Mouse (Mus musculus): Measurements from ENCODE around the gene Opa1. TPM values are rescaled to one million over a fixed set of nuclear protein-coding genes. Genes with fewer than 3 reads are reported as not detected.

Gene Opa1
- polyA plus RNA-seq, 1 experiment, result 9.6 TPM

GRCm38 (mm10) chr16:29635780-29636179 is 56.6 kb downstream of the Opa1 start:
- Histone ChIP-seq H3K4me1 (ENCODE audit: control insufficient read depth, insufficient read depth, low read length) (no peaks in the 10 kb centered on the region), H3K4me3 (replicated peaks; ENCODE audit: extremely low read depth, low read depth, low read length) (no peak overlapping the region)
- 63% methylated on average over 4 of the region's 4 CpGs for WGBS
- no peak for DNase-seq
- TF ChIP-seq CTCF (IDR thresholded peaks at IDR 0.05; ENCODE audit: insufficient read depth, low read length) (no peak), POLR2A (IDR thresholded peaks at IDR 0.05; ENCODE audit: borderline replicate concordance, extremely low read depth, low read depth, low read length) (no peak)

- no peak for DNase-seq
- no peaks in the 10 kb centered on the region for H3K4me1 ChIP-seq (ENCODE audit: control insufficient read depth, insufficient read depth, low read length)
- no peak overlapping the region for H3K4me3 ChIP-seq (replicated peaks; ENCODE audit: extremely low read depth, low read depth, low read length)
- 68% methylated on average over 1 of the region's 1 CpGs for WGBS
- TF ChIP-seq POLR2A (IDR thresholded peaks at IDR 0.05; ENCODE audit: borderline replicate concordance, extremely low read depth, low read depth, low read length) (no peak), CTCF (IDR thresholded peaks at IDR 0.05; ENCODE audit: insufficient read depth, low read length) (no peak)
Measured at GRCm38 (mm10) chr16:29642376-29642775, 63.2 kb downstream of the Opa1 start.

GRCm38 (mm10) chr16:29644871-29645270 is 65.7 kb downstream of the Opa1 start:
- H3K4me1 ChIP-seq (ENCODE audit: control insufficient read depth, insufficient read depth, low read length), result no peaks in the 10 kb centered on the region
- TF ChIP-seq POLR2A (IDR thresholded peaks at IDR 0.05; ENCODE audit: borderline replicate concordance, extremely low read depth, low read depth, low read length), result no peak
- no peak for TF ChIP-seq CTCF (IDR thresholded peaks at IDR 0.05; ENCODE audit: insufficient read depth, low read length)
- no peak overlapping the region for H3K4me3 ChIP-seq (replicated peaks; ENCODE audit: extremely low read depth, low read depth, low read length)
- DNase-seq, result no peak
- WGBS, result 65% methylated on average over 3 of the region's 3 CpGs

GRCm38 (mm10) chr16:29646202-29646601 is 67.1 kb downstream of the Opa1 start:
- TF ChIP-seq CTCF (IDR thresholded peaks at IDR 0.05; ENCODE audit: insufficient read depth, low read length) (no peak), POLR2A (IDR thresholded peaks at IDR 0.05; ENCODE audit: borderline replicate concordance, extremely low read depth, low read depth, low read length) (no peak)
- DNase-seq, result no peak
- Histone ChIP-seq H3K4me3 (replicated peaks; ENCODE audit: extremely low read depth, low read depth, low read length) (no peak overlapping the region), H3K4me1 (ENCODE audit: control insufficient read depth, insufficient read depth, low read length) (no peaks in the 10 kb centered on the region)

- Histone ChIP-seq H3K4me3 (replicated peaks; ENCODE audit: extremely low read depth, low read depth, low read length) (no peak overlapping the region), H3K4me1 (ENCODE audit: control insufficient read depth, insufficient read depth, low read length) (no peaks in the 10 kb centered on the region)
- WGBS, result 63% methylated on average over 9 of the region's 9 CpGs
- no peak for DNase-seq
- TF ChIP-seq CTCF (IDR thresholded peaks at IDR 0.05; ENCODE audit: insufficient read depth, low read length) (no peak), POLR2A (IDR thresholded peaks at IDR 0.05; ENCODE audit: borderline replicate concordance, extremely low read depth, low read depth, low read length) (no peak)
Measured at GRCm38 (mm10) chr16:29656187-29656825, 77.2 kb downstream of the Opa1 start.

- TF ChIP-seq CTCF (IDR thresholded peaks at IDR 0.05; ENCODE audit: insufficient read depth, low read length), result no peak
- TF ChIP-seq POLR2A (IDR thresholded peaks at IDR 0.05; ENCODE audit: borderline replicate concordance, extremely low read depth, low read depth, low read length), result no peak
- Histone ChIP-seq H3K4me1 (ENCODE audit: control insufficient read depth, insufficient read depth, low read length) (no peaks in the 10 kb centered on the region), H3K4me3 (replicated peaks; ENCODE audit: extremely low read depth, low read depth, low read length) (no peak overlapping the region)
- 67% methylated on average over 10 of the region's 10 CpGs for WGBS
- no peak for DNase-seq
Measured at GRCm38 (mm10) chr16:29656901-29657300, 77.8 kb downstream of the Opa1 start.

- Histone ChIP-seq H3K4me3 (replicated peaks; ENCODE audit: extremely low read depth, low read depth, low read length) (no peak overlapping the region), H3K4me1 (ENCODE audit: control insufficient read depth, insufficient read depth, low read length) (no peaks in the 10 kb centered on the region)
- no peak for TF ChIP-seq CTCF (IDR thresholded peaks at IDR 0.05; ENCODE audit: insufficient read depth, low read length)
- TF ChIP-seq POLR2A (IDR thresholded peaks at IDR 0.05; ENCODE audit: borderline replicate concordance, extremely low read depth, low read depth, low read length), result no peak
- DNase-seq, result no peak
- 22% methylated on average over 18 of the region's 18 CpGs for WGBS
Measured at GRCm38 (mm10) chr16:29657650-29658548, 78.8 kb downstream of the Opa1 start.

- Histone ChIP-seq H3K4me3 (replicated peaks; ENCODE audit: extremely low read depth, low read depth, low read length) (no peak overlapping the region), H3K4me1 (ENCODE audit: control insufficient read depth, insufficient read depth, low read length) (no peaks in the 10 kb centered on the region)
- 85% methylated on average over 13 of the region's 13 CpGs for WGBS
- no peak for TF ChIP-seq CTCF (IDR thresholded peaks at IDR 0.05; ENCODE audit: insufficient read depth, low read length)
- no peak for TF ChIP-seq POLR2A (IDR thresholded peaks at IDR 0.05; ENCODE audit: borderline replicate concordance, extremely low read depth, low read depth, low read length)
- DNase-seq, result no peak
Measured at GRCm38 (mm10) chr16:29659101-29659810, 80.1 kb downstream of the Opa1 start.

GRCm38 (mm10) chr16:29663042-29663758 is 84.1 kb downstream of the Opa1 start:
- WGBS, result 62% methylated on average over 6 of the region's 6 CpGs
- Histone ChIP-seq H3K4me1 (ENCODE audit: control insufficient read depth, insufficient read depth, low read length) (no peaks in the 10 kb centered on the region), H3K4me3 (replicated peaks; ENCODE audit: extremely low read depth, low read depth, low read length) (no peak overlapping the region)
- no peak for DNase-seq
- TF ChIP-seq CTCF (IDR thresholded peaks at IDR 0.05; ENCODE audit: insufficient read depth, low read length) (no peak), POLR2A (IDR thresholded peaks at IDR 0.05; ENCODE audit: borderline replicate concordance, extremely low read depth, low read depth, low read length) (no peak)
